Mouse (Mus musculus): ENCODE data around the gene Sdhb. TPM values are rescaled to one million over a fixed set of nuclear protein-coding genes. Genes with fewer than 3 reads are reported as not detected.

The Sdhb gene
- polyA plus RNA-seq, 1 experiment from 2014 or later = 520 TPM

GRCm38 (mm10) chr4:140919974-140920836 lies 40.8 kb upstream of the Sdhb start:
- 70% methylated on average over 11 of the region's 11 CpGs for WGBS
- Histone ChIP-seq H3K27ac (ENCODE audit: low read depth, low read length) (no peak overlapping the region), H3K9me3 (ENCODE audit: control insufficient read depth, low read length) (no peaks in the 10 kb centered on the region), H3K4me2 (ENCODE audit: low read depth, low read length) (no peak overlapping the region), H3K27me3 (ENCODE audit: control insufficient read depth, insufficient read depth, low read length) (no peaks in the 10 kb centered on the region), H3K4me3 (ENCODE audit: low read depth, low read length) (no peak overlapping the region), H3K36me3 (ENCODE audit: control insufficient read depth, insufficient read depth, low read length) (no peaks in the 10 kb centered on the region), H3K4me1 (ENCODE audit: control insufficient read depth, insufficient read depth, low read length) (no peaks in the 10 kb centered on the region), H3K9ac (replicated peaks; ENCODE audit: low read depth, low read length) (no peak overlapping the region)
- no peak for ATAC-seq (ENCODE audit: low read depth)

GRCm38 (mm10) chr4:140922508-140922907 lies 38.5 kb upstream of the Sdhb start:
- no peak for ATAC-seq (ENCODE audit: low read depth)
- WGBS = 85% methylated on average over 5 of the region's 5 CpGs

GRCm38 (mm10) chr4:140925648-140926047 lies 35.4 kb upstream of the Sdhb start:
- Histone ChIP-seq H3K27ac (ENCODE audit: low read depth, low read length) (no peak overlapping the region), H3K27me3 (ENCODE audit: control insufficient read depth, insufficient read depth, low read length) (no peaks in the 10 kb centered on the region), H3K4me1 (ENCODE audit: control insufficient read depth, insufficient read depth, low read length) (no peaks in the 10 kb centered on the region), H3K4me2 (ENCODE audit: low read depth, low read length) (no peak overlapping the region), H3K4me3 (ENCODE audit: low read depth, low read length) (no peak overlapping the region), H3K9me3 (ENCODE audit: control insufficient read depth, low read length) (no peaks in the 10 kb centered on the region), H3K9ac (replicated peaks; ENCODE audit: low read depth, low read length) (no peak overlapping the region), H3K36me3 (ENCODE audit: control insufficient read depth, insufficient read depth, low read length) (no peaks in the 10 kb centered on the region)
- 87% methylated on average over 8 of the region's 8 CpGs for WGBS
- ATAC-seq (ENCODE audit: low read depth) = no peak

More at GRCm38 (mm10) chr4:140922508-140922907, 38.5 kb upstream of the Sdhb start:
- Histone ChIP-seq H3K4me1 (ENCODE audit: control insufficient read depth, insufficient read depth, low read length) (no peaks in the 10 kb centered on the region), H3K9ac (replicated peaks; ENCODE audit: low read depth, low read length) (no peak overlapping the region), H3K27ac (ENCODE audit: low read depth, low read length) (no peak overlapping the region), H3K9me3 (ENCODE audit: control insufficient read depth, low read length) (no peaks in the 10 kb centered on the region), H3K4me3 (ENCODE audit: low read depth, low read length) (no peak overlapping the region), H3K27me3 (ENCODE audit: control insufficient read depth, insufficient read depth, low read length) (no peaks in the 10 kb centered on the region), H3K4me2 (ENCODE audit: low read depth, low read length) (no peak overlapping the region), H3K36me3 (ENCODE audit: control insufficient read depth, insufficient read depth, low read length) (no peaks in the 10 kb centered on the region)

GRCm38 (mm10) chr4:140928349-140928748 lies 32.7 kb upstream of the Sdhb start:
- no peak for ATAC-seq (ENCODE audit: low read depth)
- 90% methylated on average over 9 of the region's 9 CpGs for WGBS
- no peak overlapping the region for H3K9ac ChIP-seq (replicated peaks; ENCODE audit: low read depth, low read length)

GRCm38 (mm10) chr4:140929745-140930144 lies 31.3 kb upstream of the Sdhb start:
- Histone ChIP-seq H3K36me3 (ENCODE audit: control insufficient read depth, insufficient read depth, low read length) (no peaks in the 10 kb centered on the region), H3K9me3 (ENCODE audit: control insufficient read depth, low read length) (no peaks in the 10 kb centered on the region), H3K27ac (ENCODE audit: low read depth, low read length) (no peak overlapping the region), H3K4me3 (ENCODE audit: low read depth, low read length) (no peak overlapping the region), H3K9ac (replicated peaks; ENCODE audit: low read depth, low read length) (no peak overlapping the region), H3K27me3 (ENCODE audit: control insufficient read depth, insufficient read depth, low read length) (no peaks in the 10 kb centered on the region), H3K4me2 (ENCODE audit: low read depth, low read length) (no peak overlapping the region), H3K4me1 (ENCODE audit: control insufficient read depth, insufficient read depth, low read length) (no peaks in the 10 kb centered on the region)
- 57% methylated on average over 8 of the region's 8 CpGs for WGBS
- peak; percentile 44; the same call in 1 of the 2 replicates for ATAC-seq (ENCODE audit: low read depth)

More at GRCm38 (mm10) chr4:140928349-140928748, 32.7 kb upstream of the Sdhb start:
- H3K4me1 ChIP-seq (ENCODE audit: control insufficient read depth, insufficient read depth, low read length) = no peaks in the 10 kb centered on the region
- no peaks in the 10 kb centered on the region for H3K36me3 ChIP-seq (ENCODE audit: control insufficient read depth, insufficient read depth, low read length)
- no peak overlapping the region for H3K4me2 ChIP-seq (ENCODE audit: low read depth, low read length)
- no peaks in the 10 kb centered on the region for H3K27me3 ChIP-seq (ENCODE audit: control insufficient read depth, insufficient read depth, low read length)
- H3K4me3 ChIP-seq (ENCODE audit: low read depth, low read length) = no peak overlapping the region
- H3K9me3 ChIP-seq (ENCODE audit: control insufficient read depth, low read length) = no peaks in the 10 kb centered on the region
- H3K27ac ChIP-seq (ENCODE audit: low read depth, low read length) = no peak overlapping the region

- no peak overlapping the region for H3K9ac ChIP-seq (replicated peaks; ENCODE audit: low read depth, low read length)
- H3K27ac ChIP-seq (ENCODE audit: low read depth, low read length) = no peak overlapping the region
- WGBS = 68% methylated on average over 10 of the region's 10 CpGs
Observed at GRCm38 (mm10) chr4:140930900-140931470, 30.0 kb upstream of the Sdhb start.

GRCm38 (mm10) chr4:140935643-140936042 lies 25.4 kb upstream of the Sdhb start:
- WGBS = 71% methylated on average over 9 of the region's 9 CpGs
- no peaks in the 10 kb centered on the region for H3K27me3 ChIP-seq (ENCODE audit: control insufficient read depth, insufficient read depth, low read length)
- H3K4me2 ChIP-seq (ENCODE audit: low read depth, low read length) = no peak overlapping the region
- H3K9ac ChIP-seq (replicated peaks; ENCODE audit: low read depth, low read length) = no peak overlapping the region
- H3K9me3 ChIP-seq (ENCODE audit: control insufficient read depth, low read length) = no peaks in the 10 kb centered on the region
- no peak overlapping the region for H3K27ac ChIP-seq (ENCODE audit: low read depth, low read length)
- no peaks in the 10 kb centered on the region for H3K4me1 ChIP-seq (ENCODE audit: control insufficient read depth, insufficient read depth, low read length)
- H3K36me3 ChIP-seq (ENCODE audit: control insufficient read depth, insufficient read depth, low read length) = no peaks in the 10 kb centered on the region
- no peak for ATAC-seq (ENCODE audit: low read depth)
- H3K4me3 ChIP-seq (ENCODE audit: low read depth, low read length) = no peak overlapping the region

More at GRCm38 (mm10) chr4:140930900-140931470, 30.0 kb upstream of the Sdhb start:
- H3K36me3 ChIP-seq (ENCODE audit: control insufficient read depth, insufficient read depth, low read length) = no peaks in the 10 kb centered on the region
- no peaks in the 10 kb centered on the region for H3K27me3 ChIP-seq (ENCODE audit: control insufficient read depth, insufficient read depth, low read length)
- no peaks in the 10 kb centered on the region for H3K4me1 ChIP-seq (ENCODE audit: control insufficient read depth, insufficient read depth, low read length)
- H3K4me2 ChIP-seq (ENCODE audit: low read depth, low read length) = no peak overlapping the region
- no peak overlapping the region for H3K4me3 ChIP-seq (ENCODE audit: low read depth, low read length)
- ATAC-seq (ENCODE audit: low read depth) = no peak
- H3K9me3 ChIP-seq (ENCODE audit: control insufficient read depth, low read length) = no peaks in the 10 kb centered on the region

GRCm38 (mm10) chr4:140944356-140944755 lies 16.6 kb upstream of the Sdhb start:
- no peak for ATAC-seq (ENCODE audit: low read depth)
- 90% methylated on average over 12 of the region's 12 CpGs for WGBS
- Histone ChIP-seq H3K4me3 (ENCODE audit: low read depth, low read length) (no peak overlapping the region), H3K36me3 (ENCODE audit: control insufficient read depth, insufficient read depth, low read length) (no peaks in the 10 kb centered on the region), H3K9me3 (ENCODE audit: control insufficient read depth, low read length) (no peaks in the 10 kb centered on the region), H3K27ac (ENCODE audit: low read depth, low read length) (no peak overlapping the region), H3K4me2 (ENCODE audit: low read depth, low read length) (no peak overlapping the region), H3K4me1 (ENCODE audit: control insufficient read depth, insufficient read depth, low read length) (no peaks in the 10 kb centered on the region), H3K27me3 (ENCODE audit: control insufficient read depth, insufficient read depth, low read length) (no peaks in the 10 kb centered on the region), H3K9ac (replicated peaks; ENCODE audit: low read depth, low read length) (no peak overlapping the region)

GRCm38 (mm10) chr4:140944961-140945442 lies 16.0 kb upstream of the Sdhb start:
- Histone ChIP-seq H3K9me3 (ENCODE audit: control insufficient read depth, low read length) (no peaks in the 10 kb centered on the region), H3K4me3 (ENCODE audit: low read depth, low read length) (no peak overlapping the region), H3K27ac (ENCODE audit: low read depth, low read length) (no peak overlapping the region), H3K4me1 (ENCODE audit: control insufficient read depth, insufficient read depth, low read length) (no peaks in the 10 kb centered on the region), H3K4me2 (ENCODE audit: low read depth, low read length) (no peak overlapping the region), H3K9ac (replicated peaks; ENCODE audit: low read depth, low read length) (no peak overlapping the region), H3K36me3 (ENCODE audit: control insufficient read depth, insufficient read depth, low read length) (no peaks in the 10 kb centered on the region), H3K27me3 (ENCODE audit: control insufficient read depth, insufficient read depth, low read length) (no peaks in the 10 kb centered on the region)
- ATAC-seq (ENCODE audit: low read depth) = no peak
- 84% methylated on average over 5 of the region's 5 CpGs for WGBS
